Mouse (Mus musculus) heart, adult 2 months (tissue): ENCODE measurements around the gene B4galnt4.

Experiments
- CTCF ChIP-seq: fragments of 200-600 bp; IDR thresholded peaks from 2 replicates; pipeline ENCODE4 v1.8.1; 2022; ENCODE audit warnings: antibody characterized with exemption, mild to moderate bottlenecking, moderate library complexity
- EP300 ChIP-seq: fragments of 200-500 bp; IDR thresholded peaks from 2 replicates; pipeline ENCODE4 v1.6.1; 2011; ENCODE audit warnings: low read depth, low read length, control low read depth; ENCODE audit not compliant: insufficient read depth
- POLR2A ChIP-seq: fragments of 200-500 bp; IDR thresholded peaks from 2 replicates; pipeline ENCODE4 v1.6.1; 2011; ENCODE audit warnings: mild to moderate bottlenecking, low read depth, low read length, control low read depth; ENCODE audit not compliant: insufficient read depth

GRCm38 (mm10) chr7:141032458-141033167 lies 28.3 kb upstream of the B4galnt4 start:
- TF ChIP-seq CTCF: no peak
- TF ChIP-seq EP300: no peak
- no peak for TF ChIP-seq POLR2A
